Mouse (Mus musculus): ENCODE results near the gene Cox10. TPM values are rescaled to one million over a fixed set of nuclear protein-coding genes. Genes with fewer than 3 reads are reported as not detected.

The Cox10 gene
- polyA plus RNA-seq, 1 experiment from 2014 or later, result 17.7 TPM

- DNase-seq (ENCODE audit: low read depth, low spot score), result no peak
- H3K27me3 ChIP-seq, result no peaks in the 10 kb centered on the region
- ChIA-PET CTCF (no interaction called here), POLR2A (interaction anchor here (0.6 kb wide), 1 partner anchor 186 kb away, joined by 3 read pairs; no protein-coding TSS in a partner anchor)
- no peak for ATAC-seq
- in situ Hi-C loops (cut with MboI; ENCODE audit: low pct_unique_long_range_greater_than_20kb), result no loop called here
- no peak for TF ChIP-seq CTCF (IDR thresholded peaks at IDR 0.05)
Observed at GRCm38 (mm10) chr11:64024575-64024974, 54.7 kb downstream of the Cox10 start.

DNA sequence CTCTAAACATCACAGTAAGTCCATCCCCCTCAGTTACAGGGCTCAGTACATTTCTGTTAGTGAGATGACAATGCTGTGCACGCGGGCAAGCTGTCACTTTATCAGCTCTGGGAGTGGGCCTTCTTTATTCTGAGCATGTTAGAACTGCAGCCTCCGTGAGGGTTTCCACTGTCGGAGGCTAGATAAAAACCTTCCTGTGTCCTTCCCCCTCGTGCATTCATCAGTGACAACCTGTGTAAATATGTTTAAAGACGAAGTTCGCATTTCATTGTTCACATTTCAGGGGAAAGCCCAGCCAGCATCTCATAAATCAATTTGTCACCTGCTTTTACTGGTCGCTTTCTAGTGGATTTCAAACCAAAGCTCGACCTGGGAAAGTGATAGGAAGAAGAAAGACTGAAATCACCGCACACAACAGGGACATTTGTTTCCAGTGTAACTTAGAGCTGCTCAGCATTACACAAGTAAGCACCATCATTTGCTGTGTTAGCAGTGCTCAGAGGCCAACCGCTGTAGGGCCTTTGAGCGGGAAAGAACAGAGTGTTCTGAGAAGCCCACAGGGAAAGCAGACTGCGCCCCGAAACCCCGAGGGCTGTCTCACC is 55.8 kb downstream of the Cox10 start:
- POLR2A ChIA-PET, result interaction anchor here (0.7 kb wide), 1 partner anchor 226 kb away, joined by 3 read pairs; no protein-coding TSS in a partner anchor
- H3K27me3 ChIP-seq, result no peaks in the 10 kb centered on the region
- no peak for TF ChIP-seq CTCF (IDR thresholded peaks at IDR 0.05)
- in situ Hi-C loops (cut with MboI; ENCODE audit: low pct_unique_long_range_greater_than_20kb), result no loop called here
- CTCF ChIA-PET, result no interaction called here
- no peak for ATAC-seq
- no peak for DNase-seq (ENCODE audit: low read depth, low spot score)

GRCm38 (mm10) chr11:64022403-64023047 is 56.7 kb downstream of the Cox10 start:
- TF ChIP-seq CTCF (IDR thresholded peaks at IDR 0.05), result no peak
- ChIA-PET CTCF (interaction anchor here (1.3 kb wide), 1 partner anchor 13 kb away, joined by 4 read pairs; no protein-coding TSS in a partner anchor), POLR2A (interaction anchor here (0.7 kb wide), 1 partner anchor 225 kb away, joined by 3 read pairs; no protein-coding TSS in a partner anchor)
- no peak for DNase-seq (ENCODE audit: low read depth, low spot score)
- in situ Hi-C loops (cut with MboI; ENCODE audit: low pct_unique_long_range_greater_than_20kb), result no loop called here
- ATAC-seq, result no peak
- no peaks in the 10 kb centered on the region for H3K27me3 ChIP-seq

DNA sequence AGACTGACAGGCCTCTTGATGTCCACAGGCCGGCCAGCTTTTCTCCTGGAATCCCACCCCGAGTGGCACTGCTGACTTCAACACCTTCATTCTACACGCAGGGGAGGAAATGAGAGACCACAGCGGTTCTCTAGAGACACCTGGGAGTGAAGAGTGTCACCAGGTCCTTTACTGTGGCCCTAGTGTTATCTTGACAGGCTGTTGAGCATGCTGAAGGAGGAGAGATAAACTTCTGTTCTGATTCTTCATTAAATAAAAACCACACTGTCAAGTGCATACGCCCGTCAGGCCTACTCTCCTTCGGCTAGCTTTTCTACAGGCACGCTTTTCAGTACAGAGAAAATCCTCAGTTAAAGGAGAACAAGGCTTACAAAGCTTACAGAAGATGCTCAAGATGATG is 60.0 kb downstream of the Cox10 start:
- DNase-seq (ENCODE audit: low read depth, low spot score), result no peak
- in situ Hi-C loops (cut with MboI; ENCODE audit: low pct_unique_long_range_greater_than_20kb), result no loop called here
- no peaks in the 10 kb centered on the region for H3K27me3 ChIP-seq
- TF ChIP-seq CTCF (IDR thresholded peaks at IDR 0.05), result no peak
- ChIA-PET POLR2A (interaction anchor here (1.0 kb wide), 1 partner anchor 10 kb away, joined by 3 read pairs; no protein-coding TSS in a partner anchor), CTCF (interaction anchor here (1.3 kb wide), 1 partner anchor 29 kb away, joined by 3 read pairs; no protein-coding TSS in a partner anchor)
- ATAC-seq, result no peak

- TF ChIP-seq CTCF (IDR thresholded peaks at IDR 0.05), result no peak
- H3K27me3 ChIP-seq, result no peaks in the 10 kb centered on the region
- in situ Hi-C loops (cut with MboI; ENCODE audit: low pct_unique_long_range_greater_than_20kb), result no loop called here
- DNase-seq (ENCODE audit: low read depth, low spot score) (no peak), ATAC-seq (no peak)
- POLR2A ChIA-PET, result no interaction called here
- CTCF ChIA-PET, result no interaction called here
Observed at GRCm38 (mm10) chr11:64018165-64018564, 61.1 kb downstream of the Cox10 start.

DNA sequence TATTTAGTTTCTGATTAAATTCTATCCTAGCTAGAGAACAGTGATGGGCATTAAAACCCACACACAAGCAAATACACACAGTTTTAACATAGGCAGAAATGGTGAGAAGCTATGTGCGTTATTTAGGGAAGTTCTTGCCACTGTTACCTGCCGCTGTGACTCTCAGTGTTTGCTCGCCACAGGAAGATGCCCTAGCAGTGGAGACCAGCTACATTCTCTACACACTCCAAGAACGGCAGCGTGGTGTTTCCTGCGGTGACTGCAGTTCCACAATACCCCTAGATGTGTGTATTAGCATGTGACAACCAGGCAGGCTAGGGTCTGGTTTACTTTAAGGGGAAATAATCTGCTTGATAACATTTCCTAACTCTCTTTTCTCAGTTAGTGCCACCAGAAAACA is 64.0 kb downstream of the Cox10 start:
- ATAC-seq, result no peak
- TF ChIP-seq CTCF (IDR thresholded peaks at IDR 0.05), result no peak
- no peak for DNase-seq (ENCODE audit: low read depth, low spot score)
- CTCF ChIA-PET, result interaction anchor here (1.0 to 1.2 kb wide), 2 partner anchors 9 to 57 kb away, joined by 3 read pairs; no protein-coding TSS in a partner anchor
- in situ Hi-C loops (cut with MboI; ENCODE audit: low pct_unique_long_range_greater_than_20kb), result no loop called here
- POLR2A ChIA-PET, result no interaction called here
- H3K27me3 ChIP-seq, result no peaks in the 10 kb centered on the region

GRCm38 (mm10) chr11:64010724-64011496 is 68.4 kb downstream of the Cox10 start:
- no peak for TF ChIP-seq CTCF (IDR thresholded peaks at IDR 0.05)
- ATAC-seq, result no peak
- no peak for DNase-seq (ENCODE audit: low read depth, low spot score)
- ChIA-PET POLR2A (no interaction called here), CTCF (interaction anchor here (0.8 kb wide), 1 partner anchor 40 kb away, joined by 3 read pairs; no protein-coding TSS in a partner anchor)
- no peaks in the 10 kb centered on the region for H3K27me3 ChIP-seq
- in situ Hi-C loops (cut with MboI; ENCODE audit: low pct_unique_long_range_greater_than_20kb), result no loop called here

- ATAC-seq (no peak), DNase-seq (ENCODE audit: low read depth, low spot score) (no peak)
- ChIA-PET CTCF (interaction anchor here (1.8 kb wide), 1 partner anchor 21 kb away, joined by 4 read pairs; no protein-coding TSS in a partner anchor), POLR2A (no interaction called here)
- no peaks in the 10 kb centered on the region for H3K27me3 ChIP-seq
- TF ChIP-seq CTCF (IDR thresholded peaks at IDR 0.05), result no peak
- in situ Hi-C loops (cut with MboI; ENCODE audit: low pct_unique_long_range_greater_than_20kb), result no loop called here
Observed at GRCm38 (mm10) chr11:64004152-64004551, 75.1 kb downstream of the Cox10 start.

- DNase-seq (ENCODE audit: low read depth, low spot score), result no peak
- no peaks in the 10 kb centered on the region for H3K27me3 ChIP-seq
- TF ChIP-seq CTCF (IDR thresholded peaks at IDR 0.05), result no peak
- ATAC-seq, result no peak
- in situ Hi-C loops (cut with MboI; ENCODE audit: low pct_unique_long_range_greater_than_20kb), result no loop called here
- ChIA-PET POLR2A (no interaction called here), CTCF (interaction anchor here (1.0 to 1.8 kb wide), 2 partner anchors 20 to 29 kb away, joined by 3 to 4 read pairs; no protein-coding TSS in a partner anchor)
Observed at GRCm38 (mm10) chr11:64003484-64003883, 75.8 kb downstream of the Cox10 start.

GRCm38 (mm10) chr11:64002629-64003028 is 76.6 kb downstream of the Cox10 start:
- ChIA-PET POLR2A (no interaction called here), CTCF (interaction anchor here (1.0 to 1.8 kb wide), 2 partner anchors 19 to 30 kb away, joined by 3 to 4 read pairs; no protein-coding TSS in a partner anchor)
- no peaks in the 10 kb centered on the region for H3K27me3 ChIP-seq
- no peak for TF ChIP-seq CTCF (IDR thresholded peaks at IDR 0.05)
- DNase-seq (ENCODE audit: low read depth, low spot score), result no peak
- ATAC-seq, result no peak
- in situ Hi-C loops (cut with MboI; ENCODE audit: low pct_unique_long_range_greater_than_20kb), result no loop called here
